Mouse (Mus musculus): ENCODE results near the gene Hcn4. TPM values are rescaled to one million over a fixed set of nuclear protein-coding genes. Genes with fewer than 3 reads are reported as not detected.

Hcn4 gene
- polyA plus RNA-seq, 1 experiment from 2014 or later: 0.35 TPM

DNA sequence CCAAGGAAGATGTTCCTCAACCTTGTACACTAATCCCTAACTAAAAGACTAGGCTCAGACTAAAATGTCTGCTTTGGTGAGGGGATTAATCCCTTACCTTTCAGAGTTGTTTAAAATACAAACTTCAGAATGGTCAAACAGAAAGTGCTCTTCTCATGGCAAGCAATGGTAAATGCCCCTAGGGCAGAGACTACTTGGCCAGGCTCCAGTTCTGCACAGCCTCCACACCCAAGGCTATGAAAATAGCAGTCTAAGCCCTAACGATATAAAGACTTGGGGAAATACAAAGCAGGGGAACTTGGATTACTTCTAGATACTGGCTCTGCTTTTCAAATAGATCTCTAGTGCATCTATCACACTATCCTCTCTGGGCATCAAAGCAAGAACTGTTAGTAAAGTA, 59.5 kb downstream of the Hcn4 start:
- WGBS: 81% methylated on average over 1 of the region's 1 CpGs
- no peaks in the 10 kb centered on the region for H3K36me3 ChIP-seq (ENCODE audit: control insufficient read depth, insufficient read depth, low read length)

DNA sequence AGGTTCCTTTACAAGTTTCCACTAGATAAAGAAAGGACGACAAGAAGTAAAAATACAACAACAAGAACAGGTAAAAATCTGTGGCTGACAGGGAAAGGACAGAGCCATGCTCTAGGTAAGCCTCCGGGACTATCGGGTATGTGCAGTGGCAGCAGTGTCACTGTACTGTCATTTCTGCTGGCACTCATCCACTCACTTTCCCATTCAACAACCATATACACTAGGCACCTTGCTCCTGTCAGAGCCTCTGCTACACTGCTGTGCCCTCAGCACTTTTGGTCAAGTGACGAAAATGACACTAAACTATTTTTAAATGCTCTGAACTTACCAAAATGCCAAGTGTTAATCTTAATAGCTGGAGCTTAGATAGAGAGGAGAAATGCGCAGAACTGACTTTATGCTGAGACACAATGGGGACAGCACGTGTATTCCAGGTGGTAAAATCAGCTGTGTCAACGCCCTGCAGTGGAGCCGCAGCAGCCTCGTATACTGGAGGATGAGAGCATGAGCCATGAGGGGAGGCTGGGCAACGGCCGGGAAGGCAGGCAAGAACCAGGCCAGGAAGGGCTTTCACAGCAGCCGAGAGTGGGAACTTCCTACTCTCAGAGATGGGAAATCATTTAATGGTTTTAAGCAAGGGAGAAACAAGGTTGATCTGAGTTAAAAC, 66.7 kb downstream of the Hcn4 start:
- no peak for ATAC-seq (ENCODE audit: insufficient number of reproducible peaks, low FRiP score, low TSS enrichment, low read depth)
- H3K27me3 ChIP-seq (ENCODE audit: control insufficient read depth, insufficient read depth, low read length): no peaks in the 10 kb centered on the region
- peaks cover 2% of the 10 kb centered on the region; the same call in 1 of the 2 replicates for H3K36me3 ChIP-seq (ENCODE audit: control insufficient read depth, insufficient read depth, low read length)

More for the DNA sequence above, 59.5 kb downstream of the Hcn4 start:
- Histone ChIP-seq H3K27me3 (ENCODE audit: control insufficient read depth, insufficient read depth, low read length) (no peaks in the 10 kb centered on the region), H3K9ac (ENCODE audit: low read length) (no peak overlapping the region), H3K9me3 (ENCODE audit: control insufficient read depth, low read length) (no peaks in the 10 kb centered on the region), H3K4me2 (ENCODE audit: low read depth, severe bottlenecking) (no peak overlapping the region), H3K4me1 (ENCODE audit: control insufficient read depth, insufficient read depth, low read length) (no peaks in the 10 kb centered on the region), H3K4me3 (ENCODE audit: low read depth, low read length) (no peak overlapping the region), H3K27ac (replicated peaks; ENCODE audit: low read depth, low read length) (no peak overlapping the region)
- DNase-seq (ENCODE audit: low spot score): no peak
- ATAC-seq (ENCODE audit: insufficient number of reproducible peaks, low FRiP score, low TSS enrichment, low read depth): no peak

DNA sequence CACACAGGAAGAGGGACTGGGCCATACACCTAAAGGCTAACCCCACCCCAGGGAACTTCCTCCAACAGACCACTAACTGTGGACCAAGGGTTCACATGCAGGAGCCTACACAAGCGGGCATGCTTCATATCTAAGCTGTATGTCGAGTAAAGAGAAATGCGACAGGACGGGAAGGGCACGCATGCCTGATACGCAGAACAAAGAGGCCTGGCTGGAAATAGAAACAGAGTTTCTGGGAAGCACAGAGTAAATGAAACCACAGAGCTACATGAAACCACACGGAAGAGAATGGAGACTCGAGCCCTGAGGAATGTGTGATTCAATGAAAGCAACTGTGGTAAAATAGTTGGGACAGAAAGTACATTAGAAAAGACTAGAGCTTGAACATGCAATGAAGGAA, 67.7 kb downstream of the Hcn4 start:
- no peaks in the 10 kb centered on the region for H3K4me1 ChIP-seq (ENCODE audit: control insufficient read depth, insufficient read depth, low read length)
- WGBS: 92% methylated on average over 8 of the region's 8 CpGs
- no peaks in the 10 kb centered on the region for H3K27me3 ChIP-seq (ENCODE audit: control insufficient read depth, insufficient read depth, low read length)
- ATAC-seq (ENCODE audit: insufficient number of reproducible peaks, low FRiP score, low TSS enrichment, low read depth) (no peak), DNase-seq (ENCODE audit: low spot score) (no peak)
- no peaks in the 10 kb centered on the region for H3K9me3 ChIP-seq (ENCODE audit: control insufficient read depth, low read length)
- H3K4me2 ChIP-seq (ENCODE audit: low read depth, severe bottlenecking): no peak overlapping the region
- H3K9ac ChIP-seq (ENCODE audit: low read length): no peak overlapping the region
- no peak overlapping the region for H3K27ac ChIP-seq (replicated peaks; ENCODE audit: low read depth, low read length)
- H3K36me3 ChIP-seq (ENCODE audit: control insufficient read depth, insufficient read depth, low read length): peaks cover 2% of the 10 kb centered on the region; the same call in 1 of the 2 replicates
- no peak overlapping the region for H3K4me3 ChIP-seq (ENCODE audit: low read depth, low read length)

More for the DNA sequence above, 66.7 kb downstream of the Hcn4 start:
- WGBS: 91% methylated on average over 12 of the region's 12 CpGs
- Histone ChIP-seq H3K4me2 (ENCODE audit: low read depth, severe bottlenecking) (no peak overlapping the region), H3K4me1 (ENCODE audit: control insufficient read depth, insufficient read depth, low read length) (no peaks in the 10 kb centered on the region), H3K4me3 (ENCODE audit: low read depth, low read length) (no peak overlapping the region), H3K9me3 (ENCODE audit: control insufficient read depth, low read length) (no peaks in the 10 kb centered on the region), H3K9ac (ENCODE audit: low read length) (no peak overlapping the region), H3K27ac (replicated peaks; ENCODE audit: low read depth, low read length) (no peak overlapping the region)
- no peak for DNase-seq (ENCODE audit: low spot score)

DNA sequence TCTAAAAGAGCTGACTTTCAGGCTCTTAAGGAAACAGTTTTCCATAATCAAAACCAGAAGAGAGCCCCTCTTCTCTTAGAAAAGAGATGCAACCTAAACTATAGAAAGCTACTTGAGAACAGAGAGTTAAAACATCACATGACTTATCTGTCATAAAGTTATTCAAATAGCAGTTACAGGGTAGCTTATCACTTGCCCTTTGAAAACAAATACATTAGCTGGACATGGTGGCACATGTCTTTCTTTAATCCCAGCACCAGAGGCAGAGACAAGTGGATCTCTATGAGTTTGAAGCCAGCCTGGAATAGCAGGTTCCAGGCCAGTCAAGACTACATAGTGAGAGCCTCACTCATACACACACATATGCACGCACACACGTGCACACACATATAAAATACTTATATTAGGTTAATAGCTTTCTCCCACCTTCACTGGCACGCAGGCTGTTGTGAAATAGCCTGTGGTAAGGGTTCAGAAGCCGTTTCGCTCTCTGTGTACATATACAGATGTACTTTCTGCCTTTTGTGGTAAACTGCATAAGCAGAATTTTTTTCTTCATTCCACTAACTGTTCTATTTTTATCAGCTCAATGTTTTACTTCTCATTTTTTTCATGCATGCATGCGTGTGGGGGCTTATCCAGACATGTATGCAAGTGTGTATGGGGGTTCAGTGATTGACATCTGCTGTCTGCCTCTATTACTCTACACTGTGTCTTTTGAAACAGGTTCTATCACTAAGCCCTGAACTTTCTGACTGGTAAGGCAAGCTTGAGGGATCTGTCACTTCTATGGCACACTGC, 68.8 kb downstream of the Hcn4 start:
- no peak overlapping the region for H3K27ac ChIP-seq (replicated peaks; ENCODE audit: low read depth, low read length)
- no peak overlapping the region for H3K9ac ChIP-seq (ENCODE audit: low read length)
- no peak overlapping the region for H3K4me3 ChIP-seq (ENCODE audit: low read depth, low read length)
- H3K27me3 ChIP-seq (ENCODE audit: control insufficient read depth, insufficient read depth, low read length): no peaks in the 10 kb centered on the region
- no peaks in the 10 kb centered on the region for H3K9me3 ChIP-seq (ENCODE audit: control insufficient read depth, low read length)
- H3K4me2 ChIP-seq (ENCODE audit: low read depth, severe bottlenecking): no peak overlapping the region
- peaks cover 2% of the 10 kb centered on the region; the same call in 1 of the 2 replicates for H3K36me3 ChIP-seq (ENCODE audit: control insufficient read depth, insufficient read depth, low read length)
- DNase-seq (ENCODE audit: low spot score): no peak
- WGBS: 92% methylated on average over 6 of the region's 6 CpGs
- no peaks in the 10 kb centered on the region for H3K4me1 ChIP-seq (ENCODE audit: control insufficient read depth, insufficient read depth, low read length)
- ATAC-seq (ENCODE audit: insufficient number of reproducible peaks, low FRiP score, low TSS enrichment, low read depth): no peak

DNA sequence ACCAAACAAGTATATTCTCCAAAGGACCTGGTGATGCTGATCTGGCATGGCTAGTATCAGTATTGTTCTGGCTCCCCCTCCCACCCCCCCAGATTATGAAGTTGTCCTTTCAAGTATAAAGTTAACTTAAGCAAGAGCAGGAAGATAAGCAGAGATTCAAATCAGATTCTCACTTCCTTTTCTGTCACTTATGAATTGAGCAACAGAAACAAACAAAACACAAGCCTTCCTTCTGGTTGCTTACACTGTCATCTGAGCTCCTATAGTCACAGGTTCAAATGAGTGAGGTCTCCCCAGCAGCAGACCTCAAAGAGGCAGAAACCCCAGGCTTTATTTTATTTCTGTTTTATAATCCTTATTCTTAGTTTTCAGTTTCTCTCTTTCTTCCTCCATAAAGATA, 76.4 kb downstream of the Hcn4 start:
- Histone ChIP-seq H3K27me3 (ENCODE audit: control insufficient read depth, insufficient read depth, low read length) (no peaks in the 10 kb centered on the region), H3K4me2 (ENCODE audit: low read depth, severe bottlenecking) (no peak overlapping the region), H3K9me3 (ENCODE audit: control insufficient read depth, low read length) (no peaks in the 10 kb centered on the region), H3K27ac (replicated peaks; ENCODE audit: low read depth, low read length) (no peak overlapping the region), H3K4me1 (ENCODE audit: control insufficient read depth, insufficient read depth, low read length) (no peaks in the 10 kb centered on the region), H3K4me3 (ENCODE audit: low read depth, low read length) (no peak overlapping the region), H3K36me3 (ENCODE audit: control insufficient read depth, insufficient read depth, low read length) (peaks cover 3% of the 10 kb centered on the region; the same call in 1 of the 2 replicates), H3K9ac (ENCODE audit: low read length) (no peak overlapping the region)
- ATAC-seq (ENCODE audit: insufficient number of reproducible peaks, low FRiP score, low TSS enrichment, low read depth): no peak
- DNase-seq (ENCODE audit: low spot score): no peak

DNA sequence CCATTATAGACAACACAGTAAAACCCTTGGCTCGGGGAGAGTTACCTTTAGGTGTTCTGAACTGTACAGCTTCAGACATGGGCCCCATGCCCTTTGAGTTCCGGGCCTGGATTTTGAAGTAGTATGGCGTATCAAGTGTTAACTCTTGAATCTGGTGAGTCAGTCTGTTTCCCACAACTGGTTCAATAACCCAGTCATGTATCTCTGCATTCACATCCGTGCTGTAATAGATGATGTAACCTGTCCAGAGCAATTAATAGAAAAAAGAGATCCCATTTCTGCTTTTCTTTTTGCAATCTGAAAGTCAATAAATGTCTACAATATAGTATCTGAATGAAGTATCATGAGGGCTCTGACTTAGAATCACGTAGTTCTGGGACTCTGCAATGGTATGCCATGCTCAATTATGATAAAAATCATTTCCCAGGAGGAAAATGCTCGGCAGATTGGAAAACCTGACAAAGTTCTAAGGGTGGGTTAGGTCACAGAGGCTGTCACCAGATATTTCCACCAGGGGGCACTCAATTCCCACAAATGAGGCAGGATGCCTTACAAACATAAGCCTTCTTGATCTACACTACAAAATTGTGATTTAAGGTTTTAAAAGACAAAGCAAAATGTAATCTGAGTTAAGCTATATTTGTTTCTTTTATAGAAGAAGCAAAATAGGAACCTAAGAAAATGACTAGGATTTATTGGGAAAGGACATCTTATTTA, 79.8 kb downstream of the Hcn4 start:
- 73% methylated on average over 6 of the region's 6 CpGs for WGBS

More for the DNA sequence above, 79.8 kb downstream of the Hcn4 start:
- peak; percentile 69 for DNase-seq (ENCODE audit: low spot score)
- no peak overlapping the region for H3K27ac ChIP-seq (replicated peaks; ENCODE audit: low read depth, low read length)
- no peak overlapping the region for H3K9ac ChIP-seq (ENCODE audit: low read length)
- no peaks in the 10 kb centered on the region for H3K9me3 ChIP-seq (ENCODE audit: control insufficient read depth, low read length)
- H3K4me3 ChIP-seq (ENCODE audit: low read depth, low read length): no peak overlapping the region
- H3K27me3 ChIP-seq (ENCODE audit: control insufficient read depth, insufficient read depth, low read length): no peaks in the 10 kb centered on the region
- no peaks in the 10 kb centered on the region for H3K4me1 ChIP-seq (ENCODE audit: control insufficient read depth, insufficient read depth, low read length)
- no peak overlapping the region for H3K4me2 ChIP-seq (ENCODE audit: low read depth, severe bottlenecking)
- no peak for ATAC-seq (ENCODE audit: insufficient number of reproducible peaks, low FRiP score, low TSS enrichment, low read depth)
- H3K36me3 ChIP-seq (ENCODE audit: control insufficient read depth, insufficient read depth, low read length): no peaks in the 10 kb centered on the region

Other genes starting within 250 kb of the Hcn4 start
- gene Nptn, start 241.2 kb upstream of the Hcn4 start, polyA plus RNA-seq (2014; fragmentation: Nextera tagmentation; extraction: Ambion mirVana): 56.1 and 60.5 TPM in 2 replicates
- 1.4 TPM in 2 replicates for gene Rec114, start 79.4 kb upstream of the Hcn4 start, polyA plus RNA-seq (2014; fragmentation: Nextera tagmentation; extraction: Ambion mirVana)
- 43.2 and 44.7 TPM in 2 replicates for gene Neo1, start 213.0 kb downstream of the Hcn4 start, polyA plus RNA-seq (2014; fragmentation: Nextera tagmentation; extraction: Ambion mirVana)